Mouse (Mus musculus) myocyte (in vitro differentiated cells): ENCODE results near the gene Usp36.

Experiments
- E2F4 ChIP-seq: IDR thresholded peaks from one replicate; pipeline ENCODE4 v1.6.1; 2011; ENCODE audit warnings: mild to moderate bottlenecking, control low read depth, moderate library complexity; ENCODE audit not compliant: insufficient read depth
- MYOG ChIP-seq, 3 experiments: IDR thresholded peaks; one replicate each; pipeline ENCODE4 v1.6.1; 2011; ENCODE audit warnings: control low read depth in 2 of 3, low read depth in 2 of 3, mild to moderate bottlenecking in 2 of 3; ENCODE audit not compliant: insufficient read length in 2 of 3, control insufficient read depth in 1 of 3, insufficient read depth in 1 of 3
- POLR2A ChIP-seq: IDR thresholded peaks from one replicate; pipeline ENCODE4 v1.6.1; 2011; ENCODE audit warnings: low read depth, mild to moderate bottlenecking, control low read depth, moderate library complexity; ENCODE audit not compliant: insufficient read length
- SRF ChIP-seq: IDR thresholded peaks from one replicate; pipeline ENCODE4 v1.6.1; 2011; ENCODE audit warnings: low read depth; ENCODE audit not compliant: control insufficient read depth, insufficient read length
- TCF12 ChIP-seq: IDR thresholded peaks from one replicate; pipeline ENCODE4 v1.6.1; 2011; ENCODE audit warnings: mild to moderate bottlenecking, control low read depth; ENCODE audit not compliant: poor library complexity, insufficient read depth, severe bottlenecking
- USF1 ChIP-seq: IDR thresholded peaks from one replicate; pipeline ENCODE4 v1.6.1; 2011; ENCODE audit warnings: low read depth, mild to moderate bottlenecking, control low read depth, moderate library complexity

- TF ChIP-seq POLR2A (no peak), E2F4 (no peak), MYOG (IDR thresholded peaks at IDR 0.05; ENCODE audit: control insufficient read depth in 1 of 3, insufficient read depth in 1 of 3, insufficient read length in 2 of 3, low read depth in 2 of 3) (peak in 2 of 3 experiments; percentile 40 to 54), USF1 (no peak), TCF12 (peak; percentile 17), SRF (no peak)
Measured at GRCm38 (mm10) chr11:118337491-118338168, 47.6 kb upstream of the Usp36 start.
